Mouse (Mus musculus) MEL (cell line): ENCODE results near the gene Vasn. TPM values are rescaled to one million over a fixed set of nuclear protein-coding genes. Genes with fewer than 3 reads are reported as not detected.

ENCODE experiments used
- DNase-seq: peaks from one replicate; pipeline ENCODE4 v3.0.0; 2011; ENCODE audit warnings: low read depth, low spot score
- H3K27ac ChIP-seq: 2 replicates; pipeline ENCODE4 v1.5.1; 2012; ENCODE audit warnings: low read depth, mild to moderate bottlenecking, control low read depth, low read length, moderate library complexity; ENCODE audit not compliant: control insufficient read depth
- H3K27me3 ChIP-seq, 2 experiments: fragments of 150-350 bp in 1 of 2; sonication (generic) in 1 of 2; 2 replicates each; pipeline ENCODE4 v1.6.1; 2012; ENCODE audit warnings: low read length in 2 of 2, mild to moderate bottlenecking in 2 of 2, improper control_type of control experiment in 1 of 2, moderate library complexity in 1 of 2; ENCODE audit not compliant: insufficient read depth in 2 of 2, control insufficient read depth in 1 of 2
- H3K36me3 ChIP-seq, 2 experiments: 2 replicates each; pipeline ENCODE4 v1.6.1; 2012 to 2014; ENCODE audit warnings: low read length in 2 of 2, improper control_type of control experiment in 1 of 2, inconsistent platforms in 1 of 2, mild to moderate bottlenecking in 1 of 2; ENCODE audit not compliant: insufficient read depth in 2 of 2, control insufficient read depth in 1 of 2
- H3K4me1 ChIP-seq, 2 experiments: fragments of 150-350 bp in 1 of 2; sonication (generic) in 1 of 2; 2 replicates each; pipeline ENCODE4 v1.6.1; 2012; ENCODE audit warnings: low read length in 2 of 2, improper control_type of control experiment in 1 of 2, mild to moderate bottlenecking in 1 of 2; ENCODE audit not compliant: insufficient read depth in 2 of 2, control insufficient read depth in 1 of 2
- H3K4me3 ChIP-seq, 2 experiments: fragments of 150-350 bp in 1 of 2; sonication (generic) in 1 of 2; 2 replicates each; pipeline ENCODE4 v1.5.1; 2012; ENCODE audit warnings: low read depth in 2 of 2, low read length in 2 of 2, mild to moderate bottlenecking in 2 of 2, moderate library complexity in 2 of 2, control low read depth in 1 of 2, improper control_type of control experiment in 1 of 2; ENCODE audit not compliant: control insufficient read depth in 1 of 2, insufficient read depth in 1 of 2
- H3K79me2 ChIP-seq: 2 replicates; pipeline ENCODE4 v1.6.1; 2012; ENCODE audit warnings: mild to moderate bottlenecking, low read length, moderate library complexity; ENCODE audit not compliant: control insufficient read depth, poor library complexity, insufficient read depth
- H3K9ac ChIP-seq: 2 replicates; pipeline ENCODE4 v1.6.1; 2012; ENCODE audit warnings: low read depth, mild to moderate bottlenecking, control low read depth, low read length, moderate library complexity; ENCODE audit not compliant: control insufficient read depth, poor library complexity, severe bottlenecking
- H3K9me3 ChIP-seq: fragments of 150-350 bp; sonication (generic); replicated peaks from 2 replicates; pipeline ENCODE4 v1.6.1; 2012; ENCODE audit warnings: mild to moderate bottlenecking, low read length, improper control_type of control experiment, moderate library complexity; ENCODE audit not compliant: insufficient read depth
- BHLHE40 ChIP-seq: IDR thresholded peaks from 2 replicates; pipeline ENCODE4 v1.6.1; 2012; ENCODE audit warnings: low read depth, mild to moderate bottlenecking, inconsistent platforms, low read length, improper control_type of control experiment, borderline replicate concordance
- CHD1 ChIP-seq: IDR thresholded peaks from 2 replicates; pipeline ENCODE4 v1.6.1; 2012; ENCODE audit warnings: low read depth, mild to moderate bottlenecking, inconsistent platforms, low read length, improper control_type of control experiment
- CHD2 ChIP-seq: IDR thresholded peaks from 2 replicates; pipeline ENCODE4 v1.6.1; 2011; ENCODE audit warnings: low read length, improper control_type of control experiment
- CTCF ChIP-seq, 3 experiments: IDR thresholded peaks in 2 of 3; conservative IDR thresholded peaks in 1 of 3; 2 replicates each; pipeline ENCODE4 v1.5.1; 2011 to 2012; ENCODE audit warnings: low read length in 3 of 3, low read depth in 2 of 3, mild to moderate bottlenecking in 2 of 3, improper control_type of control experiment in 1 of 3, inconsistent platforms in 1 of 3, mixed read lengths in 1 of 3, moderate library complexity in 1 of 3; ENCODE audit not compliant: control insufficient read depth in 1 of 3, insufficient read depth in 1 of 3, poor library complexity in 1 of 3, severe bottlenecking in 1 of 3
- E2F4 ChIP-seq: IDR thresholded peaks from 2 replicates; pipeline ENCODE4 v1.6.1; 2011; ENCODE audit warnings: low read depth, low read length, improper control_type of control experiment, borderline replicate concordance
- ELF1 ChIP-seq: IDR thresholded peaks from 2 replicates; pipeline ENCODE4 v1.6.1; 2014; ENCODE audit warnings: low read depth, mild to moderate bottlenecking, inconsistent platforms, low read length, improper control_type of control experiment, moderate library complexity
- EP300 ChIP-seq, 2 experiments: IDR thresholded peaks; 2 replicates each; pipeline ENCODE4 v1.6.1; 2011; ENCODE audit warnings: improper control_type of control experiment in 2 of 2, low read length in 2 of 2, low read depth in 1 of 2, mild to moderate bottlenecking in 1 of 2
- ETS1 ChIP-seq: IDR thresholded peaks from 2 replicates; pipeline ENCODE4 v1.6.1; 2012; ENCODE audit warnings: low read depth, mild to moderate bottlenecking, inconsistent platforms, low read length, improper control_type of control experiment, moderate library complexity
- GABPA ChIP-seq: IDR thresholded peaks from 2 replicates; pipeline ENCODE4 v1.6.1; 2012; ENCODE audit warnings: low read depth, mild to moderate bottlenecking, inconsistent platforms, low read length, improper control_type of control experiment, moderate library complexity
- GATA1 ChIP-seq: IDR thresholded peaks from 2 replicates; pipeline ENCODE4 v1.6.1; 2011; ENCODE audit warnings: low read depth, low read length, improper control_type of control experiment
- HCFC1 ChIP-seq: IDR thresholded peaks from 2 replicates; pipeline ENCODE4 v1.6.1; 2012; ENCODE audit warnings: low read depth, mild to moderate bottlenecking, inconsistent platforms, low read length, improper control_type of control experiment, moderate library complexity
- JUND ChIP-seq: IDR thresholded peaks from 2 replicates; pipeline ENCODE4 v1.6.1; 2011; ENCODE audit warnings: low read depth, mild to moderate bottlenecking, improper control_type of control experiment, low read length
- KAT2A ChIP-seq: conservative IDR thresholded peaks from 2 replicates; pipeline ENCODE4 v1.6.1; 2012; ENCODE audit warnings: low read depth, low read length, improper control_type of control experiment, inconsistent platforms
- MAX ChIP-seq: IDR thresholded peaks from 2 replicates; pipeline ENCODE4 v1.6.1; 2011; ENCODE audit warnings: low read length, improper control_type of control experiment
- MAZ ChIP-seq: IDR thresholded peaks from 2 replicates; pipeline ENCODE4 v1.6.1; 2012; ENCODE audit warnings: low read depth, mild to moderate bottlenecking, inconsistent platforms, low read length, improper control_type of control experiment
- MEF2A ChIP-seq: IDR thresholded peaks from 2 replicates; pipeline ENCODE4 v1.6.1; 2014; ENCODE audit warnings: low read depth, mild to moderate bottlenecking, inconsistent platforms, low read length, improper control_type of control experiment; ENCODE audit not compliant: poor library complexity, insufficient replicate concordance, severe bottlenecking; ENCODE audit errors: extremely low read depth
- MXI1 ChIP-seq: IDR thresholded peaks from 2 replicates; pipeline ENCODE4 v1.6.1; 2011; ENCODE audit warnings: mild to moderate bottlenecking, low read depth, low read length, improper control_type of control experiment
- MYB ChIP-seq: IDR thresholded peaks from 2 replicates; pipeline ENCODE4 v1.6.1; 2011; ENCODE audit warnings: mild to moderate bottlenecking, low read depth, low read length, improper control_type of control experiment
- MYC ChIP-seq: IDR thresholded peaks from 2 replicates; pipeline ENCODE4 v1.6.1; 2011; ENCODE audit warnings: low read depth, mild to moderate bottlenecking, low read length, improper control_type of control experiment, moderate library complexity
- NELFE ChIP-seq: IDR thresholded peaks from 2 replicates; pipeline ENCODE4 v1.6.1; 2011; ENCODE audit warnings: low read depth, low read length, improper control_type of control experiment
- POLR2A ChIP-seq, 2 experiments: IDR thresholded peaks; 2 replicates each; pipeline ENCODE4 v1.6.1; 2011 to 2012; ENCODE audit warnings: low read length in 2 of 2, mild to moderate bottlenecking in 2 of 2, control low read depth in 1 of 2, improper control_type of control experiment in 1 of 2, low read depth in 1 of 2, moderate library complexity in 1 of 2; ENCODE audit not compliant: control insufficient read depth in 1 of 2, insufficient read depth in 1 of 2, poor library complexity in 1 of 2
- POLR2AphosphoS5 ChIP-seq: IDR thresholded peaks from 2 replicates; pipeline ENCODE4 v1.6.1; 2012; ENCODE audit warnings: low read depth, borderline replicate concordance, mild to moderate bottlenecking, inconsistent platforms, low read length, moderate library complexity, mixed read lengths
- RAD21 ChIP-seq: IDR thresholded peaks from 2 replicates; pipeline ENCODE4 v1.6.1; 2011; ENCODE audit warnings: mild to moderate bottlenecking, low read depth, low read length, improper control_type of control experiment
- RCOR1 ChIP-seq: IDR thresholded peaks from 2 replicates; pipeline ENCODE4 v1.6.1; 2012; ENCODE audit warnings: low read depth, mild to moderate bottlenecking, inconsistent platforms, low read length, improper control_type of control experiment
- SMC3 ChIP-seq: IDR thresholded peaks from 2 replicates; pipeline ENCODE4 v1.6.1; 2011; ENCODE audit warnings: low read depth, low read length, improper control_type of control experiment
- TAL1 ChIP-seq: IDR thresholded peaks from 2 replicates; pipeline ENCODE4 v1.6.1; 2012; ENCODE audit warnings: mild to moderate bottlenecking, inconsistent platforms, low read length, moderate library complexity, mixed read lengths
- TBP ChIP-seq: IDR thresholded peaks from 2 replicates; pipeline ENCODE4 v1.8.0; 2011; ENCODE audit warnings: low read depth, low read length, improper control_type of control experiment
- TCF12 ChIP-seq: IDR thresholded peaks from 2 replicates; pipeline ENCODE4 v1.6.1; 2014; ENCODE audit warnings: low read depth, mild to moderate bottlenecking, inconsistent platforms, low read length, improper control_type of control experiment, moderate library complexity
- UBTF ChIP-seq: IDR thresholded peaks from 2 replicates; pipeline ENCODE4 v1.6.1; 2012; ENCODE audit warnings: low read depth, mild to moderate bottlenecking, inconsistent platforms, low read length, improper control_type of control experiment, moderate library complexity, borderline replicate concordance; ENCODE audit not compliant: insufficient read depth
- USF1 ChIP-seq: IDR thresholded peaks from 2 replicates; pipeline ENCODE4 v1.6.1; 2014; ENCODE audit warnings: low read depth, mild to moderate bottlenecking, inconsistent platforms, low read length, improper control_type of control experiment, moderate library complexity
- USF2 ChIP-seq, 2 experiments: IDR thresholded peaks; 2 replicates each; pipeline ENCODE4 v1.6.1; 2011 to 2012; ENCODE audit warnings: improper control_type of control experiment in 2 of 2, low read length in 2 of 2, borderline replicate concordance in 1 of 2, inconsistent platforms in 1 of 2, low read depth in 1 of 2, mild to moderate bottlenecking in 1 of 2; ENCODE audit not compliant: insufficient read depth in 1 of 2
- ZC3H11A ChIP-seq: IDR thresholded peaks from 2 replicates; pipeline ENCODE4 v1.6.1; 2012; ENCODE audit warnings: low read depth, mild to moderate bottlenecking, inconsistent platforms, low read length, improper control_type of control experiment
- ZKSCAN1 ChIP-seq: IDR thresholded peaks from 2 replicates; pipeline ENCODE4 v1.6.1; 2012; ENCODE audit warnings: low read depth, mild to moderate bottlenecking, inconsistent platforms, low read length, improper control_type of control experiment, moderate library complexity
- ZMIZ1 ChIP-seq: IDR thresholded peaks from 2 replicates; pipeline ENCODE4 v1.6.1; 2012; ENCODE audit warnings: low read depth, mild to moderate bottlenecking, inconsistent platforms, low read length, improper control_type of control experiment, moderate library complexity
- ZNF384 ChIP-seq: IDR thresholded peaks from 2 replicates; pipeline ENCODE4 v1.6.1; 2012; ENCODE audit warnings: low read depth, mild to moderate bottlenecking, inconsistent platforms, low read length, improper control_type of control experiment
- polyA plus RNA-seq, 2 experiments: library from polyadenylated mRNA; stranded (reverse) in 1 of 2; unstranded in 1 of 2; fragments of >175 nt in 1 of 2; fragments of >200 nt in 1 of 2; gene quantifications; 2 replicates each; pipeline versions ENCODE4 v1.2.1 to v1.2.4; 2012; ENCODE audit warnings: low replicate concordance in 2 of 2, low read depth in 1 of 2; ENCODE audit not compliant: insufficient read length in 2 of 2, insufficient read depth in 1 of 2, missing spikeins in 1 of 2
- total RNA-seq: library from RNA; depleted of rRNA; stranded (reverse); fragments of 300-350 nt; gene quantifications from 2 replicates; pipeline ENCODE4 v1.2.3, GENCODE M21; 2012

The Vasn gene
- total and polyA plus RNA-seq, 3 experiments, result 0.19 to 3.1 TPM; not detected in 1

GRCm38 (mm10) chr16:4683581-4684456 is 44.1 kb downstream of the Vasn start:
- Histone ChIP-seq H3K9me3 (no peaks in the 10 kb centered on the region), H3K4me1 (peaks cover 0 to 11% of the 10 kb centered on the region in 2 experiments; a peak in 3 of 4 replicates), H3K4me3 (peak overlapping the region; percentile 57 to 76), H3K27ac (peak overlapping the region; percentile 95), H3K79me2 (peaks cover 31% of the 10 kb centered on the region), H3K36me3 (peaks cover 4 to 32% of the 10 kb centered on the region in 2 experiments), H3K9ac (peak overlapping the region; percentile 93), H3K27me3 (no peaks in the 10 kb centered on the region)
- DNase-seq, result peak; percentile 96
- no peak; the same call in 1 of the 2 replicates for TF ChIP-seq CHD2
- TF ChIP-seq TAL1, result no peak
- TF ChIP-seq BHLHE40, result no peak
- peak; percentile 96 for TF ChIP-seq NELFE
- TF ChIP-seq E2F4, result peak; percentile 64; the same call in 1 of the 2 replicates
- peak; percentile 79 for TF ChIP-seq ELF1
- TF ChIP-seq RCOR1, result 0 out of 2 replicates have a peak, but pooled peaks have one; percentile 32
- no peak for TF ChIP-seq JUND
- TF ChIP-seq POLR2AphosphoS5, result no peak
- no peak; the same call in 1 of the 2 replicates for TF ChIP-seq MYB
- TF ChIP-seq POLR2A (IDR thresholded peaks at IDR 0.05; ENCODE audit: control insufficient read depth in 1 of 2, insufficient read depth in 1 of 2, low read depth in 1 of 2, low read length in 2 of 2, poor library complexity in 1 of 2), result peak; percentile 92 to 98
- no peak for TF ChIP-seq GABPA
- no peak for TF ChIP-seq SMC3
- peak; percentile 53 for TF ChIP-seq GATA1
- TF ChIP-seq ETS1, result peak; percentile 65
- TF ChIP-seq USF2 (IDR thresholded peaks at IDR 0.05; ENCODE audit: borderline replicate concordance in 1 of 2, insufficient read depth in 1 of 2, low read depth in 1 of 2, low read length in 2 of 2), result no peak
- no peak for TF ChIP-seq RAD21
- TF ChIP-seq ZKSCAN1, result no peak
- TF ChIP-seq USF1, result peak; percentile 33; the same call in 1 of the 2 replicates
- TF ChIP-seq KAT2A, result peak; percentile 59
- no peak for TF ChIP-seq ZC3H11A
- TF ChIP-seq EP300 (IDR thresholded peaks at IDR 0.05; ENCODE audit: low read depth in 1 of 2, low read length in 2 of 2), result peak in 1 of 2 experiments; percentile 30; a peak in 1 of 4 replicates
- TF ChIP-seq MYC, result peak; percentile 91
- TF ChIP-seq MXI1, result peak; percentile 87
- TF ChIP-seq ZNF384, result no peak
- peak; percentile 76 for TF ChIP-seq ZMIZ1
- TF ChIP-seq CTCF (IDR thresholded peaks at IDR 0.05 in 2 of 3, conservative IDR thresholded peaks at IDR 0.05 in 1 of 3; ENCODE audit: control insufficient read depth in 1 of 3, insufficient read depth in 1 of 3, low read depth in 2 of 3, low read length in 3 of 3, poor library complexity in 1 of 3, severe bottlenecking in 1 of 3), result no peak
- peak; percentile 90 for TF ChIP-seq TCF12
- TF ChIP-seq MEF2A, result no peak
- TF ChIP-seq UBTF, result no peak
- peak; percentile 75; the same call in 1 of the 2 replicates for TF ChIP-seq MAZ
- TF ChIP-seq CHD1, result no peak; the same call in 1 of the 2 replicates
- peak; percentile 84; the same call in 1 of the 2 replicates for TF ChIP-seq TBP
- TF ChIP-seq MAX, result peak; percentile 83
- TF ChIP-seq HCFC1, result peak; percentile 99
